14 mouse cellular contexts compared by ENCODE assay signal in genomic region chr13:107546181-107546900, GRCm38 (mm10).
DNase-seq lines count a peak whose midpoint lies in the region; ATAC-seq and TF ChIP-seq lines count a peak whose summit lies in the region.
"Had no signal": no experiment of that assay in that cellular context is flagged by ENCODE, and none has a peak within 500 bp of the region (broad histone marks: within the 10 kb centered on the region; RNA-seq: fewer than 3 reads in every experiment).

No protein-coding gene starts in this region.

- peak overlapping the region; percentile 78 for H3K27ac ChIP-seq in hindbrain, embryonic 10.5 days
- H3K27ac ChIP-seq in midbrain, postnatal 0 days (ENCODE audit: low read depth, low read length), result peak overlapping the region; percentile 55
- H3K27ac ChIP-seq: heart, embryonic 13.5 days; limb, embryonic 10.5 days had no signal

- H3K4me2 ChIP-seq in midbrain, postnatal 0 days (ENCODE audit: low read depth, low read length, poor library complexity, severe bottlenecking), result no peak overlapping the region
- H3K4me2 ChIP-seq: heart, embryonic 13.5 days had no signal

- WGBS in hindbrain, embryonic 10.5 days, result 51% methylated on average over 10 of the region's 10 CpGs
- WGBS in midbrain, postnatal 0 days, result 44% methylated on average over 10 of the region's 10 CpGs

- DNase-seq in ovary, adult 18-20 months (ENCODE audit: low spot score), result peak; percentile 10
- DNase-seq in ovary, postnatal 36 days (ENCODE audit: low spot score), result no peak
- no peak for DNase-seq in hindbrain, embryonic 10.5 days (ENCODE audit: low spot score)
- no peak for DNase-seq in midbrain, postnatal 0 days (ENCODE audit: low spot score)
- no peak for DNase-seq in kidney, postnatal 25 days
- no peak for DNase-seq in urinary bladder, adult 2 months (ENCODE audit: low spot score)
- DNase-seq in T-cell, adult 2 months (ENCODE audit: low spot score), result no peak
- DNase-seq: cerebellum, adult 9-11 months; kidney, adult 2 months; lung, postnatal 14 days had no signal

- no peaks in the 10 kb centered on the region for H3K36me3 ChIP-seq in hindbrain, embryonic 10.5 days
- H3K36me3 ChIP-seq in midbrain, postnatal 0 days (ENCODE audit: insufficient read depth, low read length), result no peaks in the 10 kb centered on the region
- H3K36me3 ChIP-seq: heart, embryonic 13.5 days; limb, embryonic 10.5 days had no signal

- no peak for ATAC-seq in midbrain, postnatal 0 days (ENCODE audit: low FRiP score)
- no peak for ATAC-seq in inflammation-experienced regulatory T-cells, adult 6 months

- H3K27me3 ChIP-seq in hindbrain, embryonic 10.5 days (ENCODE audit: insufficient read depth, poor library complexity, severe bottlenecking), result peaks cover 11% of the 10 kb centered on the region
- H3K27me3 ChIP-seq in midbrain, postnatal 0 days (ENCODE audit: insufficient read depth, low read length), result no peaks in the 10 kb centered on the region
- H3K27me3 ChIP-seq: CH12.LX had no signal

- H3K9ac ChIP-seq in midbrain, postnatal 0 days (replicated peaks; ENCODE audit: low read length, poor library complexity, severe bottlenecking), result no peak overlapping the region
- H3K9ac ChIP-seq: heart, embryonic 13.5 days had no signal

- peaks cover 39% of the 10 kb centered on the region for H3K4me1 ChIP-seq in hindbrain, embryonic 10.5 days (replicated peaks)
- H3K4me1 ChIP-seq in midbrain, postnatal 0 days (ENCODE audit: insufficient read depth, low read length), result peaks cover 10% of the 10 kb centered on the region; the same call in 1 of the 2 replicates

- H3K4me3 ChIP-seq in hindbrain, embryonic 10.5 days, result peak overlapping the region; percentile 3; the same call in 1 of the 2 replicates
- no peak overlapping the region for H3K4me3 ChIP-seq in midbrain, postnatal 0 days (ENCODE audit: low read depth, low read length)
- H3K4me3 ChIP-seq: heart, embryonic 13.5 days; limb, embryonic 10.5 days had no signal

- H3K9me3 ChIP-seq in hindbrain, embryonic 10.5 days, result 0 out of 2 replicates have a peak, but pooled peaks cover 2% of the 10 kb centered on the region
- H3K9me3 ChIP-seq in midbrain, postnatal 0 days (ENCODE audit: low read length), result no peaks in the 10 kb centered on the region
- H3K9me3 ChIP-seq: heart, embryonic 13.5 days; limb, embryonic 10.5 days had no signal

- TF ChIP-seq CTCF in midbrain, postnatal 0 days (IDR thresholded peaks at IDR 0.05), result no peak
